Mouse (Mus musculus) left cerebral cortex, postnatal 4 days (tissue): ENCODE measurements around the gene Phf12. TPM values are rescaled to one million over a fixed set of nuclear protein-coding genes. Genes with fewer than 3 reads are reported as not detected.
A peak's percentile ranks its signal among the peaks of the same experiment; 100 is the strongest.

Experiments used
- DNase-seq: peaks from one replicate; pipeline ENCODE4 v3.0.0-alpha.2; 2022
- intact Hi-C: fragments of 180-260 bp; cut with DNase I; formaldehyde crosslinking; loops from one replicate; pipeline ENCODE4 v1.15.1; 2025
- total RNA-seq, 2 experiments: library from RNA; stranded (reverse); gene quantifications; 2 replicates each; pipeline ENCODE4 v1.2.3; 2021

The Phf12 gene
- total RNA-seq, 2 experiments from 2014 or later: 62.0 to 63.9 TPM

DNA sequence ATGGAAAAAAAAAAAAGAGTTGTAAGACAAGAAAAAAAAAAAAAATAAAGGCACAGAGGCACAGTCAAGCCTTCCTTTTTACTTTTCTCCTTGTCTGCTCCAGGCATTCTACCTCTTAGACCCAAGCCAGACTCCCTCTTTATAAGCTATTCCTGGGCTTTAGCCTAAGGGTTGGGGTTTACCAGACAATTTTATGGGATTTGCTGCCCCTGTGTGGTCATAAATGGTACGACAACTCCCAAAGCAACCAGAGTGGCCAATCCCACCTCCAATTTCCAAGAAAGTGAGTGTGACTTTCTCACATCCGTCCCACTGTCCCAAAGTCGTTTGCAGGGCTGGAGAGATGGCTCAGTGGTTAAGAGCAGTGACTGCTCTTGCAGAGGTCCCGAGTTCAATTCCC, 15.4 kb upstream of the Phf12 start:
- DNase-seq: peak; percentile 72
- intact Hi-C loops: loop anchor here (2.0 to 10.0 kb wide), 2 partner anchors 112 to 140 kb away; no protein-coding TSS in a partner anchor

DNA sequence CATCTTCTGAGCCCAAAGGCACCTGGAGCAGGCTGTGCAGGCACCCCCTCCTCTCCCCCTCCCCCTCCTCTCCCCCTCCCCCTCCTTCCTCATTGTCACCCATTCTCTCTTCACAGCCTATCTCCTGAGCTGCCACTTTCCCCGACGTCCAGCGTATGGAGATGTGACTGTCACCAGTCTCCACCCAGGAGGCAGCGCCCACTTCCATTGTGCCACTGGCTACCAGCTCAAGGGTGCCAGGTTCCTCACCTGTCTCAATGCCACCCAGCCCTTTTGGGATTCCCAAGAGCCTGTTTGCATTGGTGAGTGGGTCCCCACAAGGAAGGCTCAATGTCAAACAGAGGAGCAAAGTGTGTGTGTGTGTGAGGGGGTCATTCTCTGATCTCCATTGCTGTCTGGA, 13.8 kb upstream of the Phf12 start:
- intact Hi-C loops: loop anchor here (10.0 kb wide), 1 partner anchor 114 kb away; no protein-coding TSS in a partner anchor
- DNase-seq: no peak

DNA sequence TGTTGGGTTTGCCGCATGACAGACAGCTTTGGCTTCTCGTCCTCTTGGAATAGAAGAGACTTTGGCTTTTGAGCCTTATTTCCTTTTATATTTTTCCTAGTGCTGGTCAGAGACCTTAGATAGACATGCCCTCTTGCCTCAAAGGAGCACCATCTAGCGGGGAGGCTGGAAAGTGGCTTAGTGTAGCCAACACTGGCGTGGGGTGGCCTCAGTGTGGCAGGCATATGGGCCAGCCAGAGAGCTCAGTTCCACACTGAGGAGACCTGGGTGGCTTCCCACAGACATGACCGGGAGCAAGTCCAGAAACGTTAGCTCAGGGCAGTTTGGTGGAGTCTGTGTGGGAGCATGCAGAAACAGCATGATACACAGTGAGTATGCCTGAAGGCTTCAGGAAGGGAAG, 11.8 kb upstream of the Phf12 start:
- no peak for DNase-seq
- intact Hi-C loops: no loop called here

DNA sequence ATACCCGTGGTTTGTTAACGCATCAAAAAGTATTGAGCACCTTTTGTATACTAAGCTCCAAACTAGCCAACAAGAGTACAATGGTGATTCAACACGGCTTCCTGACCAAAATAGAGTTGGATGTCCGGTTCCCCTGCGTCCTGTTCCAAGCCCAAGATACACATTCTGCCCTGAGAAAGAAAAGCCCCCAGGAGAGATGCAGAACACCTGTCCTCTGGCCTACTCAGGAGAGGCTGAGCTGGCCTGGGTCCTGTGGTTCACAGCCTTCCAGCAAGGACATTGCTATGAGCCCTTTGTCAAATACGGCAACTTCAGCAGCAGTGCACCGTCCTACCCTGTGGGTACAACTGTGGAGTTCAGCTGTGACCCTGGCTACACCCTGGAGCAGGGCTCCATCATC, 9.0 kb upstream of the Phf12 start:
- DNase-seq: no peak
- intact Hi-C loops: no loop called here

DNA sequence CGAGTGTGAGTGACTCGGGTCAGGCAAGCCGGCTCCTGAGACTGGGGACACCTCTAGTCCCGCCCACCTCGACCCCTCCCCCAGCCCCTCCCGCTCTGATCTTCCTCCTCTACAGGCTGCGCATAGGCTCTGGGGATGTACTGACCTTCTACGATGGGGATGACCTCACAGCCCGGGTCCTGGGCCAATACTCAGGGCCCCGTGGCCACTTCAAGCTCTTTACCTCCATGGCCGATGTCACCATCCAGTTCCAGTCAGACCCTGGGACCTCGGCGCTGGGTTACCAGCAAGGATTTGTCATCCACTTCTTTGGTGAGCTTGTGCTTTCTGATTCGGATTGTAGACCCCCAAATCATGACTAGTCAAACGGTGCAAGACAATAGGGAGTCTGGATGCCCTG, 8.2 kb upstream of the Phf12 start:
- no peak for DNase-seq
- intact Hi-C loops: no loop called here

DNA sequence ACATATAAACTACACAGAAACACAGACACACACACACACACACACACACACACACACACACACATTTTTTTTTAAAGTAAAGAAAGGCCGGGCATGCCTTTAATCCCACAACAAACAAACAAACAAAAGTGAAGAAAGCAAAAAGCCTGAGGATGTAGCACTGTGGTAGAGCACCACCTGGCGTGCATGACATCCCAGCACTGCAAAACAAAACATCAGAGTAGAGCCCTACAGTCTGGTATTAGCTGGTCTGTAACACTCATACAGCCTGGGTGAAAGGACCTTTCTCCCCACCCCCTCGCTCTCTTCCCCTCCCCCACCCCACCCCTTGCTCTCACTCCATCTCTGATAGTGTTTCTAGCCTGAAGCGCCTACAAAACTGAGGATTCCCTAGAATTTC, 6.7 kb upstream of the Phf12 start:
- intact Hi-C loops: no loop called here

DNA sequence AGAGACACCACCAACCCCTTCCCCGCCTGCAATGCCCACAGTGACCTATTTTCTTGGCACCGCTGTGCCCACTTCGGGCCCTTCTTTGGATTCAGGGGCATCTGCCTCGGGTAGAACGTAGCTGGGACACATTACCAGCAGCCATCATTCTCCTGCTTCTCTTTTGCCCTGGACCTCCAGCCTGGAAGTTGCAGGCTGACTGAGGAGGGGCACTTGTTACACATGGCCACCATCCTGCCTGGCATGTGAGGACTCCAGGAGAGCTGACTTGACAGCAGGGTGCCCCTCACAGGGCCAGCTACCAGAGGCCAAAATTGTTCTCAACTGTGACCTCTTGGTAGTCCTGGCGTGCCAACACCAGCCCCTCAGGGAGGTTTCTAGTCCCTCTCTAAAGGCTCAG, 4.4 kb upstream of the Phf12 start:
- intact Hi-C loops: no loop called here
- no peak for DNase-seq

More for the DNA sequence above, 6.7 kb upstream of the Phf12 start:
- no peak for DNase-seq

DNA sequence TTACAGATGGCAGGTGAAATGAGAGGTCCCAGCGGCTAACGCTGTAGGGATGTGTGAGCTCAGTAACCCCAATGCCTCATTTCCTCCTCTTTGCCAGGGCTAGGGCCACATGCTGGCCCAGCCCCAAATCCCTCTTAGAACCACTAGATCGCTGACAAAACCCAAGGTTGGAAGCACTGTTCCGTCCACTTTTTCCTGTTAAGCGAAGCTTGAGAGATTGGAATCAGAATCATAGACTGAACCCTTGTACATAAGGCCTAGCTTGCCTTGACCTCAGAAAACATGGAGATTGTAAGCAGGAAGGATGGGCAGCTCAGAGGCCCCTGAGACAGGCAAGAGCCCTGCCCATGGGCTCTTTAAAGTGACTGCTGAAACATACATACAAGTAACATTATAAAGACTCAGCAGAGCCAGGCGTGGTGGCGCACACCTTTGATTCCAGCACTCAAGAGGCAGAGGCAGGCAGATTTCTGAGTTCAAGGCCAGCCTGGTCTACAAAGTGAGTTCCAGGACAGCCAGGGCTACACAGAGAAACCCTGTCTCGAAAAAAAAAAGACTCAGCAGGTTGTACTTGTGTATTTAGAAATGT, 3.2 kb upstream of the Phf12 start:
- intact Hi-C loops: no loop called here

DNA sequence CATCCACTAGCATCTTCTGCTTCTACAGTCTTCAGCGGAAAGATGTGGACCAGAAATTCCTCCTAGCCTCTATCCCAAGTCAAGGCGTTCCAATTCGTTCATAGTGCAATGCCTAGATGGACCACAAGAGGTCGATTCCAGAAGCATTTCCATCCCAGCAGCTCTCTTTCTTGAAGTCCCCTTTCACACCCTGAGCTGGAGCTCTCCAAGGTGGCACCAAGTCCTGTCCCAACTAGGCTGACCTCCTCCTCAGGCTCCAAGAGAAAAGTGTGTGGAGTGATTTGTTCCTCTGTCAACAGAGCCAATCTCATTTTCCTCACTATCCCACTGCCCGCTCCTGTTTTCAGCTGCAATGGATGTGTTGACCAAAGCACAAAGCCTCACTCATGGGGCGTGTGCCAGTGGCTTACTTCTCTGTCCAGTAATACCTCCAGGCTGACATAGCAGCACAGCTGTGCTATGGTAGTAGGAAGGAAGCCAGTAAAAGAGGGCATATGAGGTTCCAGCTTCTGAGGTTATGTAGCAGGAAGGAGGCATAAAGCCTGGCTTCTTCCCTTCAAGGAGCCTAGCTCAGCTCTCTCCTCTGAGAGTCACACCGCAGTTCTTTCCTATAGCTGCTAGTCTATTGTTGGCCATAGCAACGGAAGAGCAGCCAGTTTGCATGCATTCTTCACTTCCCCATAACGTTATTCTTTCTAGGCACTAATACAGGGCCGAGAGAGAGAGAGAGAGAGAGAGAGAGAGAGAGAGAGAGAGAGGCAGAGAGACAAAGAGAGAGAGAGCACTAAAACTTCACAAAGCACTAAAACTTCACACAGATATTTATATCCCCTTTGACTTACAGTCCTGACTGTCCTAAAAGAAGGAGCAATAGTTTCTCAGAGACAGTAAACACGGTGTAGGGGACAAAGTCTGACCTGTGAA, 2.0 kb upstream of the Phf12 start:
- DNase-seq: no peak
- intact Hi-C loops: no loop called here

More for the DNA sequence above, 3.2 kb upstream of the Phf12 start:
- no peak for DNase-seq

DNA sequence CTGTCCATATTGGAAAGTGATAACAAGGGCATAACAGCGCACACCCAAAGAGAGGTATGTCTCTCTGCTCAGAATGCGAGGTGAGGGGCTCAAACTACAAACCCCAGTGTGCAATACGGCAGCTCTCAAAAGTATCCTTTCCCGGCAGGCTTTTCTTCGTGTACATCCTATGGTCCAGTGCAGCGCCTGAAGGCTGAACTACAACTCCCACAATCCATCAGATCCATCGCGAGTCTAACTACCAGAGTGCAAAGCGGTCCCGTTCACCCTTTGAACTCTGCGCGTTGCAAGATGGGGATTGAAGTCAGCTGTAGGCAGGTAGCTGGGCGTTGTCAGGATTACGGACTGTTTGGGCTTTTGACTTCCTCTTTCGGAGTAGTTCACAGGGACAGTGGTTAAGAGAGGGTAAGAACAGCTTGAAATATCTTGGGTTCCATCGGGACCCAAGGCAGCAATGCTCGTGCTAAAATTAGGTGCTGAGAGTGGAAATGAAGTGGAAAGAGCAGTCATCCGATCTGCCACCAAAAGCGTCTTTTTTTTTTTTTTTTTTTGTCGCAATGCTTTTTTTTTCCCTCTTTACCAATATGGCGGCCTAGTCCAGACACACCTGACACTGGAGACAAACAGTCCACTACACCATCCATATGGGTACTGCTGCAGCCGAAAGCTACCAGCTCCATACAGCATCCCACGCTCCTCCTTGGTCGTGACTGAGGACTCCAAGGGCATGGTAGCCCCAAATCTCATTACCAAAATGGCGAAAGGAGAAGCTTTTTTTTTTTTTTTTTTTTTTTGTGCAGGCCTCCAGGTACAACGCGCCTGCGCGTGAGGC, 729 bp upstream of the Phf12 start:
- intact Hi-C loops: no loop called here

DNA sequence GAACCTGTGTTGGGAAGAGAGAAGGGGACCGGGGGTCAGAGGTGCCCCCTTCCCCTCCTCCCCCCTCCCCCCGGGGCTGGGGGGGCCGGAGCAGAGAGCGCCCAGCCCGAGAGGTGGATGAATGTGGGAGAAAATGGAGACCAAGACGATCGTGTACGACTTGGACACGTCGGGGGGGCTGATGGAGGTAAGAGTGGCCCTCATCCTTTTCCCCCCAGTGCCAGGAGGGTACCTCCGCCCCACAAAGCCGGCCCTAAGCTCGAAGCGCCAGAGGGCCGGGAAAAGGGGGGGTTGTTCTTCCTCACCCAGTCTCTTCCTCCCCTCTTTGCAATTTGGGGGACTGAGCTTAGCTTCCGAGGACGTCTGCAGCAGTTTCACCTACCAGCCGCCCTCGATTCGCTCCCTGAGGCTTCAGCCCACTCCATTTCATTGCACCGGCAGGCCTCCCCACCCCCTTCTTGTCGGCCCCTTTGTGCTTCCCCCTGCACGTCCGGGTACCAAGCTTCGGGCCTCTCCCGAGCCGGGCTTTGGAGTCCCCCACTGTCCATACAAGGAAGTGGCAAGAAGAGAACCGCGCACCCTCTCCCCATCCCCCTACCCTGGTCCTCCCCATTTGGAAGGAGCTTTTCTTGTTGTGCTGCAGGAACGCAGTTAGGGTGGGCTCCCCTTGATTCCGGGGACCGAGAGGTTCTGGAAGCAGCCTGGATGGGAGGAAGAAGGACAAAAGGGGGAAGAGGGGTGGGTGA, 810 bp downstream of the Phf12 start:
- DNase-seq: peak; percentile 60
- intact Hi-C loops: no loop called here

More for the DNA sequence above, 729 bp upstream of the Phf12 start:
- peak; percentile 92 for DNase-seq

DNA sequence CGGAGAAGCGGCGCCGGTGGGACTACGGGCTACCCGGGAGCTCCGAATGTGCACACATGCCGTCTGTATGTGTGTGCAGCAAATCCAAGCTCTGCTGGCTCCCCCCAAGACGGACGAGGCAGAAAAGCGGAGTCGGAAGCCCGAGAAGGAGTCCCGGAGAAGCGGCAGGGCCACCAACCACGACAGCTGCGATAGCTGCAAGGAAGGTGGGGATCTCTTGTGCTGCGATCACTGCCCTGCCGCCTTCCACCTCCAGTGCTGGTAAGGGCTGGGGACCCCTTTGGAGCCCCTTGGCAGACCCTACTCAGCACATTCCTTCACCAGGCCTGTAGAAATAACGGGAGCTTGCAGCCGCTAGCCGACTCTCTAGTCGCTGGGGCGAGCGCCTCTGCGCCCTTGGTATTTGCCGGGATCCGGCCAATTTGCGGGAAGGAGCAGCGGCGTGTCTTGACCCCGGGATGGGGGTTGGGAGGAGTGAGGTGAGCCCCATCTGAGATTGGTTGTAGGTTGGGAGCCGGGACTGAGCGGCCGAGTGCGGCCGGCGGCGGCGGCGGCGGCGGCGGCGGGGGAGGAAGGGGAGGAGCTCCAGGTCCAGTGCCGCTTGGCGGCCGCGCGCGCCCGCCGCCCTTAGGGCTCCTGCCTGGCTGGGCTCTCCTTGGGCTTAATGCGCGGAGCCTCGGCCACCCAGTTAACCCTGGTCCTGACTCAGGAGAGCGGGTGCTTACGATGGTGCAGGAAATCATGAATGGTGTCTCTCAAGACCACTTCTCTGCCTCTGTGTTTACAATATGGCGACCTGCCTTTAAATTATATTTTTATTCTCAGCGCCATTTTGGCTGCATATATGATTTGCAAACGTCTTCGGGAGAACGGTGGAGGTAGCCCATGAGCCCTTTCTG, 1.6 kb downstream of the Phf12 start:
- DNase-seq: peak; percentile 68
- intact Hi-C loops: no loop called here

DNA sequence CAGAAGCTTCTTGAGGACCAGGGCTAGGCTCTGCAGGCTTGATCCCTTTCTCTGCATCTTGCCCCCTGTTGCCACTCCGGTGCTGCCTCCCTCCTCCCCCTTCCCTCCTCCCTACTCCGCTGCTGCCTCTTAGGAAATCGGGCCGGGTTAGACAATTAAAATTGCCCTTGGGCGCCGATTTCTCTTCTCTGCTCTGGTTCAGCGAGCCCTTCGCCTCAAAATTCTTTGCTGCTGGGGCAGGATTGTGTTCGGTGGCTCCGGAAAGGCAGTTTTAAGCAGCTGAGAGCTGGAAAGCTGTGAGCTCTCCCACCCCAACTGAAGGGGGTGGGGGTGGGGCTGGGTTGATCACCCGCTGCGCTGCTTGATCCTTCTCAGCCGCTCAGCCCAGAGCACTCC, 2.3 kb downstream of the Phf12 start:
- intact Hi-C loops: no loop called here
- peak; percentile 59 for DNase-seq

DNA sequence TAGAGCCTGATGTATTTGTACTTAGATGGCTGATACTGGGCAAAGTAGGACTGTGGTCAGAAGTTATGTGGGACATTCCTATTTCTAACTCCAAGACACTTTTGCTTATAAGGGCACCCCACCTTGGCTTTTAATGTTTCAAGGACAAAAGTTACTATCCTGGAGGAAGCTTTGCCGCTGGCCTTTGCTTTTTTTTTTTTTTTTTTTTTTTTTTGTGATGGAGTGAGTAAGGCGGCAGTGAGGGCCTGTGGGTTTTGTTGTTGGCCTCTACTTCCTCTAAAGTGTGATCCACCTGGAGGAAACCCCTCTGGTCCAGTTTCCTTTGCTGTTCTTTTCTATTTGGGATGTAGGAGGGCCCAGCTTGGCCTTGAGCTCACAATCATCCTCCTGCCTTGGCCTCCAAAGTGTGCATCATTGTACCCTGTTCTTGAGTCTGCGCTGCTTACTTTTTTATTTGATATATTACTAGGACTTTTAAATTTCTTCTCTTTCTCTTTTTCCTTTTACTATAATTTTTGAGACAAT, 3.0 kb downstream of the Phf12 start:
- intact Hi-C loops: no loop called here
- DNase-seq: no peak

DNA sequence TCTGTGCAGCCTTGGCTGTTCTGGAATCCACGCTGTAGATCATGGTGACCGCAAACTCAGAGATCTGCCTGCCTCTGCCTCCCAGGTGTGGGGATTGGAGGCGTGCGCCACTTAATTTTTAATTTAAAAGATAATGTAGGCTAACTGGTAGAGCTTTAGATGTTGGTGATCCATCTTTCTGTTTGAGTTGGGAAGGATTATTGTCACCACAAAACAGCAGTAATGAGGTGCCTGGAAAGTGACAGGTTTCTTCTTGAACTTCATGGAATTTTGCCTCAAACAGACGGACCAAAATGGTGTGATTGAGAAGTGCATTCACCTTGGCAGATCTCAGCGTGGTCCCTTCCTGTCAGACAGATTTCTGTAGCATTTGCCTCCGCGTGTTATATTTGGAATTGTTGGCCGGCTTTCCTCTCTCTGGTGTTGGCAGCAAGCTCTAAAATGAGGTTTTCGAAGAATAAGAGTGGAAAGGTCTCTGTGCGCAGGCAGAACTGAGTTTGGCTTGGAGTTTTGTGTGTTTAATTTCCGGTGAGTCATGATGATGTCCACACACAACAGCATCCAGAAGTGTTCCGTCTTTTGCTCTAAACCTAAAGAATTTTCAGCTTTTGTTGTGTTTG, 6.6 kb downstream of the Phf12 start:
- intact Hi-C loops: no loop called here
- no peak for DNase-seq

DNA sequence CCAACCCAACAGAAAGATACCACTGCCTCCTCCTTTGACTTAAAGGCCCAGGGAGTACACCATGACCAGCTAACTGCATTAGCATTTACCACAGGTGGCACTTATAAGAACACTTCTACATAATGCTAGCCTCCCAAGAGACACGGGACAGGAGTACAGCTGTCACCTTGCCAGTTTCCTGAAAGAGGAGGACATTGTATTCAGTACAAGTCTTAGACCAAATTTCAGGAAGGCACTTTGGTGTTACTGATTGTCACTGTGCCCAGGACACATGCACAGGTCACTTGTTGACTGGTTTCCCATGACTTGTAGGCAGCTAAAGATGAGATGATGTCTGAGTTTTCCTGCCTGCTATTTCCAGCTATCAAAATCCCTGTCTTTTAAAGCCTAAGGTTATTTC, 13.0 kb downstream of the Phf12 start:
- no peak for DNase-seq
- intact Hi-C loops: no loop called here

DNA sequence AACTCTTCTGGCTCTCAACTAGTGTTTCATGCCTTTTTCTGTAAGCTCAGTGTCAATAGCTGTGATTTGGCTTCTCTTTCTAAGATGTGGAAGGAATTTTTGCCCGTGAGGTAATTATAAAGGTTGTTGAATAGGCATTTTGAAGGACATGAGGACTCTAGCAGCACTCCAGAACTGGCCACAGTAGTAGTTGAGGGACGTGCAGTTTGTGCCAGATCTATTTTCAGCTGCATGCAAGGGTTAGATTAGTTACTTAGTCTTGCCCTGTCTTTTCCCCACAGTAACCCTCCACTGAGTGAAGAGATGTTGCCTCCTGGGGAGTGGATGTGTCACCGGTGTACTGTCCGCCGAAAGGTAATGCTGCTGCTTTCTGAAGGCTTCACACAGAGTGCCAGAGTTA, 23.9 kb downstream of the Phf12 start:
- DNase-seq: no peak
- intact Hi-C loops: no loop called here

DNA sequence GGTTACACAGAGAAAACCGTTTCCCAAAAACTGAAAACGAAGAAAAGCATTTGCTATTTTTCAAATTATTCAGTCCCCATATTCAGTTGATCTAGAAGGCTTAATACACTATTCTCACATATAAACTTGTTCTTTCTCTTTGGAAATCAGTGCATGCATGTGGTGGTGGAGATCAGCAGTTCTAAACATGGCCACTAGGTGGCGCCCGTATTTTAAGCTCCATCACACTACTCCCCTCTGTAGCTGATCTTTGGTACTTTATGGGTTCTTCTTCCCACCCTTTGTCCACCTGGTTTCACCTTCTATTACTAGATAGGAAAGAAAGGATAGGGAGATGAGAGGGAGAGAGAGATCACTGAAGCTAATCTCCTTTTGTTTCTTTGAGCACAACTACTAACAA, 37.1 kb downstream of the Phf12 start:
- intact Hi-C loops: no loop called here
- DNase-seq: peak; percentile 74

DNA sequence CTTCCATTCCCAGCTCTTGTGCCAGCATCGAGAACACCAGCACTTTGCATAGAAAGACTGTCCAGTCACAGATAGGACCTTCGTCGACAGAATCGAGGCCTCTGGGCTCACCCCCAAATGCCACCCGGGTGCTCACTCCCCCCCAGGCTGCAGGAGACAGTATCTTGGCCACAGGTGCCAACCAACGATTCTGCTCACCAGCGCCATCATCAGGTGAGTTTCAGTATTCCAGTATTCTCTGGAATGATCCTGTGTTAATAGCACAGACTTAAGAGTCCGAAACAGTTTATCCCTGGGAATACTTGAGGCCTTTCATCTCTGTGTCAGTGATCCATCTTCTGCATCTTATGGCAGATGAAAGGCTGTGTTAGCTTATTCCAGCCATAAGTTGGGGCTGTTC, 41.1 kb downstream of the Phf12 start:
- intact Hi-C loops: no loop called here
- no peak for DNase-seq
